Mouse (Mus musculus) midbrain, embryonic 10.5 days (tissue): ENCODE results near the gene Fgf11. TPM values are rescaled to one million over a fixed set of nuclear protein-coding genes. Genes with fewer than 3 reads are reported as not detected.
A peak's percentile ranks its signal among the peaks of the same experiment; 100 is the strongest.

Experiments
- DNase-seq: peaks from one replicate; pipeline ENCODE4 v3.0.0-alpha.2; 2017; ENCODE audit warnings: low spot score
- H3K27ac ChIP-seq: fragments of 300-500 bp; sonication (generic); replicated peaks from 2 replicates; pipeline ENCODE4 v1.5.1; 2016; ENCODE audit warnings: mild to moderate bottlenecking
- H3K27me3 ChIP-seq: fragments of 300-500 bp; sonication (generic); 2 replicates; pipeline ENCODE4 v1.6.1; 2016; ENCODE audit warnings: low read depth, mild to moderate bottlenecking; ENCODE audit not compliant: poor library complexity, severe bottlenecking
- H3K36me3 ChIP-seq: fragments of 300-500 bp; sonication (generic); 2 replicates; pipeline ENCODE4 v1.6.1; 2016; ENCODE audit warnings: mild to moderate bottlenecking, moderate library complexity
- H3K4me1 ChIP-seq: fragments of 300-500 bp; sonication (generic); 2 replicates; pipeline ENCODE4 v1.6.1; 2016
- H3K4me3 ChIP-seq: fragments of 300-500 bp; sonication (generic); 2 replicates; pipeline ENCODE4 v1.5.1; 2016; ENCODE audit warnings: mild to moderate bottlenecking, moderate library complexity
- H3K9me3 ChIP-seq: fragments of 300-500 bp; sonication (generic); replicated peaks from 2 replicates; pipeline ENCODE4 v1.6.1; 2016; ENCODE audit warnings: mild to moderate bottlenecking
- WGBS: fragments of 180-500 bp; shearing (Covaris S2); methylation state at CpG from one replicate; pipeline ENCODE4 v1.1.7; 2016; 5-methylcytosine and 5-hydroxymethylcytosine counted together
- polyA plus RNA-seq: library from polyadenylated mRNA; unstranded; fragments of >200 nt; fragmentation: Nextera tagmentation; extraction: Ambion mirVana; gene quantifications from 2 replicates; pipeline ENCODE4 v1.2.1, GENCODE M21; 2016

The Fgf11 gene
- polyA plus RNA-seq, 1 experiment from 2014 or later, result 1.0 TPM

DNA sequence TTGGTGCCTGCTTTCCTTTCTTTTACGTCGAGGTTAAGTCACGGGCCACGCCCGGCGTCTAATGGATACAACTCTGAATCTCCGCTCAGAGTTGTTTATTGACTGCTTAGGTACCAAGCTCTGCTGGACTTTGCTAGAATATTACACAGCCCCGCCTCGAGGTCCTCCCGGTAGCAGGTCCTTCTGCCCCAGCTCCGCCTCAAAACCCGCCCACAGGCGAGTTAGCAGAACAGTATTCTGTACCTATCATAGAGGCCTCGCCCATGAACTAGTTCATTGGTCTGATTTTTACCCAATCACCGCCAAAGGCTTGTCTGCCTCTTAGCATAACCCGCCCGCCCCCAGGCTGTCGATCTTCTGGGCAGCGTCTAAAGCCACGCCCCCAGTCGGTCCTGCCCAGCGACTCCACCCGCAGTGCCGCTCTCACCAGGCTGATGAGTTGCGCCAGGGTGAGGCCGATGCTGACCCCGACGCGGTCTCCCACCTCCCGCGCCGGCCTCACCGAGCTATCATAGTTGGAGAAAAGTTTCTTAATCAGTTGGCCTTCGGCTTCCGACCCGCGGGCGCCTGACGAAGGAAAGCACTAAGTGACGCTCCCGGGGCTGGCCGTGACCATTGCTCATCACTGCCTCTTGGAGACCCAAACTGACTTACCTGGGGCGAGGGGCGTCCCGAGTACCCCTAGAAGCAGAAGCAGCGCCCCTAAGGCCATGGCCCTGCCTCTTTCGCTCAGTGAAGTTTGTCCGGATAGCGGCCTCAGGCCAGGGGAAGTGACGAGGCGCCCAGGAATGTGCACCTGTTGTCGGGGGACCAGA is 6.3 kb downstream of the Fgf11 start, which contains the start of gene Chrnb1:
TSS of gene Chrnb1 (minus strand) at position 776 of the 815 bp plus-strand sequence.
- no peaks in the 10 kb centered on the region for H3K36me3 ChIP-seq
- H3K4me1 ChIP-seq, result peaks cover 45% of the 10 kb centered on the region
- no peaks in the 10 kb centered on the region for H3K9me3 ChIP-seq
- peak; percentile 90 for DNase-seq
- H3K27ac ChIP-seq, result peak within 1 kb of the TSS; percentile 80
- H3K4me3 ChIP-seq, result peak within 1 kb of the TSS; percentile 64
- peaks cover 74% of the 10 kb centered on the region for H3K27me3 ChIP-seq
- 2% methylated on average over 52 of the region's 52 CpGs for WGBS

DNA sequence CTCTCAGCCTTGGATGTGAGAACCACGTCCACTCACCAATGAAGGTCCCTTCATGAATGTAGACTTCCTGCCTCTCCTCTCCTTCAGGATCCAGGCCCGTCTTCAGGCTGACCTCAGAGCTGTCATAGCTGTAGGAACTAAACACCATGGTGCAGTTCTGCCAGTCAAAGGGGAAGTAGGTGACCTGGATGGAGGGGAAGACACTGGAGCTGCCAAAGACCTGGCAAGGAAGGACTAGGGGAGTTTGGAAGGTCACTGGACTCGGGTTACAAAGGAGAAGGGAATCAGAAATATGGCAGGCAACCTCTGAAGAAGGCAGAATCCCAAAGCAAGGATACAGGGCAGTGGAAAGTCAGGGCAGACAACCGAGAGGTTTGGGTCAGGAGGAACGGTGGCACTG is 8.2 kb downstream of the Fgf11 start:
- Histone ChIP-seq H3K27me3 (peaks cover 55% of the 10 kb centered on the region), H3K27ac (0 out of 2 replicates have a peak overlapping the region, but pooled peaks have one; percentile 9)

DNA sequence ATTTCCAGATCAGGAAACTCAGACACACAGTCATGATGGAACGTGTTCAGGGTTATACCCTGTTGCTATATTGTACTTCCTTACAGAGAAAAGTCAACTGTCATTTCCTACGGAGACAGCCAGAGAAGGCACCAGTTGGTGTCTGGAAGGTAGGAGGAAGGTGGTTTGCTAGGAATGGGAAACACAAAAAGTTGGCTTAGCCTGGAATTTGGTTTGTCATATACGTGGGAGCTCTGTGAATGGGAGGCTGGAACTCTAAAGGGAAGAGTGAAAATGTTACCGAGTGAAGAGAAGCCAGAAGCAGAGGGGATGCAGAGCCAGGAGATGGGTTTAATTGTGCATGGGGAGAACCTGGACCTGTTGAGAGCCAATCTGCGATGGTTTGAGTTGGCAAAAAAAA is 10.2 kb downstream of the Fgf11 start:
- H3K4me3 ChIP-seq, result no peak overlapping the region
- H3K9me3 ChIP-seq, result no peaks in the 10 kb centered on the region
- H3K36me3 ChIP-seq, result no peaks in the 10 kb centered on the region
- whole genome bisulfite sequencing, result 77% methylated on average over 5 of the region's 5 CpGs
- H3K4me1 ChIP-seq, result peaks cover 20% of the 10 kb centered on the region
- peaks cover 35% of the 10 kb centered on the region for H3K27me3 ChIP-seq
- DNase-seq, result no peak
- no peak overlapping the region for H3K27ac ChIP-seq

More for the DNA sequence above, 8.2 kb downstream of the Fgf11 start:
- Histone ChIP-seq H3K36me3 (no peaks in the 10 kb centered on the region), H3K4me1 (peaks cover 25% of the 10 kb centered on the region), H3K4me3 (no peak overlapping the region), H3K9me3 (no peaks in the 10 kb centered on the region)
- no peak for DNase-seq
- WGBS, result 66% methylated on average over 5 of the region's 5 CpGs

DNA sequence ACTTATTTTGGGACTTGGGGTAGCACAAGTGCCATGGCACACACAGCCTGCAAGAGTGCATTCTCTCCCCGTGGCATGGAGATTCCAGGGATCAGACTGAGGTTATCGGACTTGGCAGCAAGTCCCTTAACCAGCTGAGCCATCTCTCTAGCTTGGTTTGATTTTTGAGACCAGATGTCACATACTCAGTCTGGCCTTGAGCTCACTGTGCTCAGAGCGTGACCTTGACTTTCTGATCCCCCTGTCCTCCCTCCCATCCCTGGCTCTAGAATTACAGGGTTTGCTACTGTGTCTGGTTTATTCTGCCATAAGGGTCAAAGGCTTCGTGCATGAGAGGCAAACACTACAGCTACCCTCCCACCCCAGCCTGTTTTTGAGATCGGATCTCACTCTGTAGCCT is 12.2 kb downstream of the Fgf11 start:
- 0 out of 2 replicates have a peak, but pooled peaks cover 7% of the 10 kb centered on the region for H3K4me1 ChIP-seq
- no peaks in the 10 kb centered on the region for H3K36me3 ChIP-seq
- DNase-seq, result no peak
- H3K9me3 ChIP-seq, result no peaks in the 10 kb centered on the region
- H3K27me3 ChIP-seq, result peaks cover 23% of the 10 kb centered on the region
- H3K4me3 ChIP-seq, result no peak overlapping the region
- WGBS, result 75% methylated on average over 5 of the region's 5 CpGs
- H3K27ac ChIP-seq, result no peak overlapping the region

DNA sequence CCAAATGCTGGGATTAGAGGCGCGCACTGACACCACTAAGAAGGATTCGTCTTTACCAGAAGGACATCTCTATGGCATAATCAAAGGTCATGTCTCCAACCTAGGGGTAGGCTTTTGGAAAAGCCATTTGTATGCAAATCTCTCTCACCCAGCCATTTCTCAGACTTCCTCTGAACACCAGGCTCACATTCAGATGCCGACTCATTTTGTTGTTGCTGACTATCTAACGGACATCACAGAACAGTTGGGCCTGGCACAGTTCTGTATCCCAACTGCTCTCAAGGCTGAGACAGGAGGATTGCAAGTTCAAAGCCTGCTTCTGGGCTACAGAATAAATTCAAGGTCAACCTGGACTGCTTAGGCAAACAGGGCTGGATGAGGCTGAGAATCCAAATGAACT is 14.4 kb downstream of the Fgf11 start:
- peaks cover 4% of the 10 kb centered on the region for H3K27me3 ChIP-seq
- no peaks in the 10 kb centered on the region for H3K4me1 ChIP-seq
- no peak for DNase-seq
- no peak overlapping the region for H3K4me3 ChIP-seq
- H3K9me3 ChIP-seq, result no peaks in the 10 kb centered on the region
- 80% methylated on average over 5 of the region's 5 CpGs for WGBS
- no peak overlapping the region for H3K27ac ChIP-seq
- H3K36me3 ChIP-seq, result no peaks in the 10 kb centered on the region

DNA sequence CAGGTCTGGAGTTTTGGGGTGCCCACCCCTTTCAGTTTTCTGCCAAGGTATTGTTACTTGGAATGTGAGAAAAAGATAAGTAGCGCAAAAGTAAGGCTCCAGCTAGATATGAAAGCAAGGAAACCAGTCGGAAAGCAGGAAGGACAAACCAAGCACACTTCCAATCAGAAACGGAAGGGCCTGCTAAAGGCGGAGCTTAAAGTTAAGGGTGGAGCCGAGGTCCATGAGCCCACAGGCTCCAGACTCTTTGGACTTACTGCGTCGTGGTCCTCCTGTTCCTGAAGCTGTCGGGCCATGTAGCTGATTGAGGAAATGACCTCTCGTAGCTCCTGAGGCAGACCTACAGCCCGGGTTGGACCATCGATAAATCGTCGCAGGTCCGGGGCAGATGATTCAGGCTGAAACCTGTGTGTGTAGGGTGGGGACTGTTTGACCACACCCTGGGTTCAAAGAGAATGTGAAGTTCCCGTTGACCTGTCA is 16.8 kb downstream of the Fgf11 start:
- WGBS, result 41% methylated on average over 15 of the region's 15 CpGs
- H3K36me3 ChIP-seq, result no peaks in the 10 kb centered on the region
- H3K9me3 ChIP-seq, result no peaks in the 10 kb centered on the region
- DNase-seq, result no peak
- peaks cover 9% of the 10 kb centered on the region; the same call in 1 of the 2 replicates for H3K27me3 ChIP-seq
- peak overlapping the region; percentile 4; the same call in 1 of the 2 replicates for H3K4me3 ChIP-seq
- H3K4me1 ChIP-seq, result no peaks in the 10 kb centered on the region
- H3K27ac ChIP-seq, result no peak overlapping the region

DNA sequence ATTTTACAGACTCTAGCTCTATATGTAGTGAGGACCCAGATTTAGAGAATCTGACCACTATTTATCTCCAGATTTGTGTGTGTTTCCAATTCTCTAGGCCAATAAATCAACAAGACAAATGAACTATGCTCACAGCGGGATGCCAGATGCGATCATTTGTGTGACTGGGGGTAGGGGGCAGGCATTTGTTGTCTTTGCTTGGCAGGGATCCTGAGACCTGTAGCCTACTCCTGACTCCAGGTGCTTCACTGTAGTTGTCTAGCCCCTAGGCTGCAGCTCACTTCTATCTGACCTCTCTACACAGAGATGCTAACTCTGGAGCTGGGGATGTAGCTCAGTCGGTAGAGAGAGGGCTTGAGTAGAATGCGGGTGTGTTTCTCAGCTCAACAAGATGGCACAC is 19.8 kb downstream of the Fgf11 start:
- peaks cover 23% of the 10 kb centered on the region for H3K4me1 ChIP-seq
- WGBS, result 40% methylated on average over 4 of the region's 4 CpGs
- H3K9me3 ChIP-seq, result no peaks in the 10 kb centered on the region
- H3K27ac ChIP-seq, result no peak overlapping the region
- H3K36me3 ChIP-seq, result no peaks in the 10 kb centered on the region
- no peak for DNase-seq
- H3K27me3 ChIP-seq, result peaks cover 39% of the 10 kb centered on the region
- no peak overlapping the region for H3K4me3 ChIP-seq

DNA sequence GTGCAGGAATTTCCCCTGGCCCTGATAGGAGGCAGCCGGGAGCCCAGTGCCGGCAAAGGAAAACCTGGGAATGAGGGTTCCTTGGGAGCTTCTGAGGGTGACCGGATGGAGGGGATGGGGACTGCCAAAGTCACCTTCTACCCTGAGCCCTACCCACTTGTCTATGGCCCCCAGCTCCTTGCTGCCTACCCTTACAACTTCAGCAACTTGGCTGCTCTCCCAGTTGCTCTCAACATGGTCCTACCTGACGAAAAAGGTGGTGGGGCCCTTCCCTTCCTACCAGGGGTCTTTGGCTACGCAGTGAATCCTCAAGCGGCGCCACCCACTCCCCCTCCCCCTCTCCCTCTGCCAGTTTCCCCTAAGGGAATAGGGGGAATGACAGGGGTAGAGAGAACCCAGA is 22.7 kb downstream of the Fgf11 start:
- WGBS, result 46% methylated on average over 7 of the region's 7 CpGs
- no peak for DNase-seq
- peaks cover 57% of the 10 kb centered on the region for H3K27me3 ChIP-seq
- H3K27ac ChIP-seq, result 0 out of 2 replicates have a peak overlapping the region, but pooled peaks have one; percentile 33
- peaks cover 23% of the 10 kb centered on the region for H3K4me1 ChIP-seq
- H3K36me3 ChIP-seq, result 0 out of 2 replicates have a peak, but pooled peaks cover 2% of the 10 kb centered on the region
- H3K9me3 ChIP-seq, result no peaks in the 10 kb centered on the region
- no peak overlapping the region for H3K4me3 ChIP-seq

DNA sequence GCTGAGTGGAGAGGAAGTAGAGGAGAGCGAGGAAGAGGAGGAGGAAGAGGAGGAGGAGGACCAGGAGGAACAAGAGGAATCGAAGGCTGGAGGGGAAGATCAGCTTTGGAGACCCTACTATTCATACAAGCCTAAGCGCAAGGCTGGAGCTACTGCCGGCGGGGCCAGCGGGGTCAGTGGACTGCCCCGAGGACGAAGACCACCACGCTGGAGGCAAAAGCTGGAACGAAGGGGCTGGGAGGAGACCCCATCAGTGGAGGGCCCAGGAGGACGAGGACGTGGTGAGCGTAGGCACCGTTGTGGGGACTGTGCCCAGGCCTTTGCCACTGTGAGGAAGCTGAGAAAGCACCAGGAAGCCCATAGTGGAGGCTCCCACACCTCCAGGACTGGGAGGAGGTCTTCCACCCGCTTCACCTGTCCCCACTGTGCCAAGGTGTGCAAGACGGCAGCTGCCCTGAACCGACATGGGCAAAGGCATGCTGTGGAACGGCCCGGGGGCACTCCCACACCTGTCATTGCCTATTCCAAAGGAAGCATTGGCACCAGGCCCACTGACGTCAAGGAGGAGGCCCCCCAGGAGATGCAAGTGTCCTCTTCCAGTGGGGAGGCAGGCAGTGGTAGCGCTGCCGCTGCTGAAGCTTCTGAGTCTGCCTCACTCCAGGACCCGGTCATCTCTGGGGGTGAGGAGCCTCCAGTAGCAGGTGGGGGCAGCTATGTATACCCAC is 23.2 kb downstream of the Fgf11 start:
- peaks cover 23% of the 10 kb centered on the region for H3K4me1 ChIP-seq
- H3K4me3 ChIP-seq, result no peak overlapping the region
- H3K9me3 ChIP-seq, result no peaks in the 10 kb centered on the region
- peaks cover 57% of the 10 kb centered on the region for H3K27me3 ChIP-seq
- WGBS, result 73% methylated on average over 23 of the region's 23 CpGs
- no peak overlapping the region for H3K27ac ChIP-seq
- no peak for DNase-seq
- H3K36me3 ChIP-seq, result 0 out of 2 replicates have a peak, but pooled peaks cover 2% of the 10 kb centered on the region

DNA sequence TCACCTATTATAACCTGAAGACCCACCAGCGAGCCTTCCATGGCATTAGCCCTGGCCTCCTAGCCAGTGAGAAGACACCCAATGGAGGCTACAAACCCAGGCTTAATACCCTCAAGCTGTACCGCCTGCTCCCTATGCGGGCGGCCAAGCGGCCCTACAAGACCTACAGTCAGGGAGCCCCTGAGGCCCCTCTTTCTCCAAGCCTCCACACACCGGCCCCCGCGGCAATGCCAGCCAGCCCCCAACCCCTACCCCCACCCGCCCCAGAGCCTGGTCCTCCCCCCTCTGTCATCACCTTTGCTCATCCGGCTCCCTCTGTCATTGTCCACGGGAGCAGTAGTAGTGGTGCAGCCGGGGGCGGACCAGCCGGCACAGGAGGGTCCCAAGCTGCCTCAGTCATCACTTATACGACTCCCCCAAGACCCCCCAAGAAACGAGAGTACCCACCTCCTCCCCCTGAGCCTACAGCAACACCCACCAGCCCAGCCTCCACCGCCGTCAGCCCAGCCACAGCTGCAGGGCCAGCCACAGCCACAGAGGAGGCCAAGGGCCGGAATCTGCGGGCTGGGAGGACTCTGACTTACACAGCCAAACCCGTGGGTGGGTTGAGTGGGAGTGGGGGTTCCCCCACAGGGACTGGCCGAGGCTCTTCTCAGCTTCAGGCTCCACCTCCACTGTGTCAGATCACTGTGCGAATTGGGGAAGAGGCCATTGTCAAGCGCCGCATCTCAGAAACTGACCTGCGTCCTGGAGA is 24.0 kb downstream of the Fgf11 start:
- DNase-seq, result no peak
- Histone ChIP-seq H3K9me3 (no peaks in the 10 kb centered on the region), H3K4me3 (no peak overlapping the region), H3K27ac (no peak overlapping the region), H3K27me3 (peaks cover 57% of the 10 kb centered on the region), H3K36me3 (0 out of 2 replicates have a peak, but pooled peaks cover 2% of the 10 kb centered on the region), H3K4me1 (peaks cover 23% of the 10 kb centered on the region)
- WGBS, result 69% methylated on average over 26 of the region's 26 CpGs

DNA sequence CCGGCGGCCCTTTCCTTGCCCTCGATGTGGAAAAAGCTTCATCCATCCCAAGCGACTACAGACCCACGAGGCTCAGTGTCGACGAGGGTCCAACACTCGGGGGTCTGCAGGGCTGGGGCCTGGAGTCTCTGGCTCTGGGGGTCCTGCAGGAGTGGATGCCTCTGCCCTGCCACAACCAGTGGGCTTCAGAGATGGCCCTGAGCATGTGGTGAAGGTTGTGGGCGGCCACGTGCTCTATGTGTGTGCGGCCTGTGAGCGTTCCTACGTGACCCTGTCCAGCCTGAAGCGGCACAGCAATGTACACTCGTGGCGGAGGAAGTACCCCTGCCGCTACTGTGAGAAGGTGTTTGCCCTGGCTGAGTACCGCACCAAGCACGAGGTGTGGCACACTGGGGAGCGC is 25.2 kb downstream of the Fgf11 start:
- no peaks in the 10 kb centered on the region for H3K9me3 ChIP-seq
- 0 out of 2 replicates have a peak overlapping the region, but pooled peaks have one; percentile 9 for H3K27ac ChIP-seq
- 0 out of 2 replicates have a peak, but pooled peaks cover 2% of the 10 kb centered on the region for H3K36me3 ChIP-seq
- no peak overlapping the region for H3K4me3 ChIP-seq
- H3K4me1 ChIP-seq, result peaks cover 23% of the 10 kb centered on the region
- H3K27me3 ChIP-seq, result peaks cover 49% of the 10 kb centered on the region
- DNase-seq, result no peak
- 85% methylated on average over 20 of the region's 20 CpGs for WGBS

DNA sequence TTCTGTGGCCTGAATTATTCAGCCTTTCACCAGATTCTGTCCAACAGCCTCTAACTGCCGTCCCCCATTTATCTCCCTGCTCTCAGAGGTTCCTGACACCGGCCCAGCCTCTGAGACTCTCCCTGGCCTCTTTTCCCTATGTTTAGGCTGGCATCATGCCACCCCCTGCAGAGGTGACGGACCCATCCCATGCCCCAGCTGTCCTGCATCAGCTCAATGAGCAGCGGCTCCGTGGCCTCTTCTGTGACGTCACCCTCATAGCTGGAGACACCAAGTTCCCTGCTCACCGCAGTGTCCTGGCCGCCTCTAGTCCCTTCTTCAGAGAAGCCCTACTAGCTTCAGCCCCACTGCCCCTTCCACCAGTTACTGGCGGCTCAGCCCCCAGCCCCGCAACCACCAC is 25.9 kb downstream of the Fgf11 start:
- peak overlapping the region; percentile 13; the same call in 1 of the 2 replicates for H3K27ac ChIP-seq
- 0 out of 2 replicates have a peak, but pooled peaks cover 2% of the 10 kb centered on the region for H3K36me3 ChIP-seq
- 70% methylated on average over 10 of the region's 10 CpGs for WGBS
- DNase-seq, result no peak
- no peak overlapping the region for H3K4me3 ChIP-seq
- H3K27me3 ChIP-seq, result peaks cover 49% of the 10 kb centered on the region
- H3K4me1 ChIP-seq, result peaks cover 23% of the 10 kb centered on the region
- H3K9me3 ChIP-seq, result no peaks in the 10 kb centered on the region
